Mouse (Mus musculus) ovary, postnatal 10 days (tissue): Measurements from ENCODE around the gene Abcb5.
"Not testable (repeated sequence)": the region's sequence is repeated elsewhere in the genome, so short reads cannot be mapped to it uniquely, and the experiment has no call there.

Experiments
- DNase-seq: peaks from one replicate; pipeline ENCODE4 v3.0.0; 2022; ENCODE audit warnings: low spot score

Gene Abcb5

GRCm38 (mm10) chr12:118966321-118966720 is at the start of gene Abcb5:
Gene Abcb5, minus strand, starts transcription at chr12:118966421.
- no peak for DNase-seq

GRCm38 (mm10) chr12:118999230-118999629 is 33.0 kb upstream of the Abcb5 start:
- DNase-seq: no peak

- no peak for DNase-seq
These were observed 28.3 kb upstream of the Abcb5 start for GRCm38 (mm10) chr12:118994328-118995166.

- DNase-seq: no peak
These were observed 18.6 kb upstream of the Abcb5 start for GRCm38 (mm10) chr12:118984852-118985251.

GRCm38 (mm10) chr12:118930386-118931318 is 35.6 kb downstream of the Abcb5 start:
- peak; percentile 32 for DNase-seq

- no peak for DNase-seq
These were observed 39.4 kb downstream of the Abcb5 start for GRCm38 (mm10) chr12:118926813-118927281.

GRCm38 (mm10) chr12:118923874-118924273 is 42.3 kb downstream of the Abcb5 start:
- not testable (repeated sequence) for DNase-seq

- DNase-seq: no peak
These were observed 48.5 kb downstream of the Abcb5 start for GRCm38 (mm10) chr12:118917771-118918170.

- no peak for DNase-seq
These were observed 55.9 kb downstream of the Abcb5 start for GRCm38 (mm10) chr12:118910360-118910759.

GRCm38 (mm10) chr12:118902249-118902648 is 64.0 kb downstream of the Abcb5 start:
- no peak for DNase-seq

- no peak for DNase-seq
These were observed 78.3 kb downstream of the Abcb5 start for GRCm38 (mm10) chr12:118887964-118888363.

GRCm38 (mm10) chr12:118882790-118883189 is 83.4 kb downstream of the Abcb5 start:
- DNase-seq: no peak

- DNase-seq: no peak
These were observed 93.5 kb downstream of the Abcb5 start for GRCm38 (mm10) chr12:118872673-118873072.

- no peak for DNase-seq
These were observed 110.1 kb downstream of the Abcb5 start for GRCm38 (mm10) chr12:118856151-118856550.

- no peak for DNase-seq
These were observed 111.3 kb downstream of the Abcb5 start for GRCm38 (mm10) chr12:118854831-118855453.

- no peak for DNase-seq
These were observed 111.8 kb downstream of the Abcb5 start for GRCm38 (mm10) chr12:118854401-118854800.

GRCm38 (mm10) chr12:118853331-118853730 is 112.9 kb downstream of the Abcb5 start:
- no peak for DNase-seq

GRCm38 (mm10) chr12:118850851-118851410 is 115.3 kb downstream of the Abcb5 start:
- no peak for DNase-seq

GRCm38 (mm10) chr12:118849996-118850395 is 116.2 kb downstream of the Abcb5 start:
- no peak for DNase-seq

GRCm38 (mm10) chr12:118849203-118849861 is 116.9 kb downstream of the Abcb5 start:
- no peak for DNase-seq

- no peak for DNase-seq
These were observed 117.6 kb downstream of the Abcb5 start for GRCm38 (mm10) chr12:118848496-118849202.
